Mouse (Mus musculus): ENCODE results near the gene Cpe. TPM values are rescaled to one million over a fixed set of nuclear protein-coding genes. Genes with fewer than 3 reads are reported as not detected.

Gene Cpe
- not detected in 2 replicates for polyA plus RNA-seq (2012)

GRCm38 (mm10) chr8:64692651-64693201 lies at the start of gene Cpe:
Gene Cpe, minus strand, starts transcription at chr8:64693054.
- Histone ChIP-seq H3K4me3 (replicated peaks) (no peak within 1 kb of the TSS), H3K36me3 (ENCODE audit: control insufficient read depth) (no peaks in the 10 kb centered on the region), H3K9me3 (ENCODE audit: control insufficient read depth, low read length) (no peaks in the 10 kb centered on the region), H3K4me1 (ENCODE audit: control insufficient read depth) (no peaks in the 10 kb centered on the region), H3K27me3 (ENCODE audit: control insufficient read depth) (peaks cover 32% of the 10 kb centered on the region)
- TF ChIP-seq TAL1 (IDR thresholded peaks at IDR 0.05; ENCODE audit: low read length) (no peak), GATA1 (IDR thresholded peaks at IDR 0.05; ENCODE audit: low read length) (no peak)

- no peak for TF ChIP-seq TAL1 (IDR thresholded peaks at IDR 0.05; ENCODE audit: low read length)
- TF ChIP-seq GATA1 (IDR thresholded peaks at IDR 0.05; ENCODE audit: low read length), result no peak
- H3K27me3 ChIP-seq (ENCODE audit: control insufficient read depth), result no peaks in the 10 kb centered on the region
- H3K4me1 ChIP-seq (ENCODE audit: control insufficient read depth), result peaks cover 14% of the 10 kb centered on the region
- peak overlapping the region; percentile 38 for H3K4me3 ChIP-seq (replicated peaks)
- H3K9me3 ChIP-seq (ENCODE audit: control insufficient read depth, low read length), result no peaks in the 10 kb centered on the region
- H3K36me3 ChIP-seq (ENCODE audit: control insufficient read depth), result no peaks in the 10 kb centered on the region; the same call in 1 of the 2 replicates
Observed at GRCm38 (mm10) chr8:64740547-64741211, 47.8 kb upstream of the Cpe start.

DNA sequence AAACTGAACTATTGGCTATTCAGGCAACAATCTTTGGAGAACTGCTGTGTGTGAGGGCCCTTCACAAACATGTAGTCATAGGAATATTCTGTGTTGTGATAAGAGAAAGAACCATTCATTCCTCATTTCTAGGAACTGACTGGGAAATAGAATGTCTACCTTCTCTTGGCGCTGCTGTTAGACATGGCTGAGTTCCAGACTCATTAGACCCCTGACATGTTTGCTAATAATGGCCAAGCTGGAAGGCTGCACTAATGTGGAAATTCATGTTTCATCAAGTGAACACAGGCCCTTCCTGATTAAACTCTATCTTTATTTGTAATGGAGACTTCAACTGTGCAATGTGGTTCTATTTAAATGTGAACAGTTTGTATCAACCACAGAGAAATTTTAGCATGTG lies 46.1 kb upstream of the Cpe start:
- no peak for TF ChIP-seq TAL1 (IDR thresholded peaks at IDR 0.05; ENCODE audit: low read length)
- no peak for TF ChIP-seq GATA1 (IDR thresholded peaks at IDR 0.05; ENCODE audit: low read length)
- Histone ChIP-seq H3K27me3 (ENCODE audit: control insufficient read depth) (no peaks in the 10 kb centered on the region), H3K4me3 (replicated peaks) (no peak overlapping the region), H3K9me3 (ENCODE audit: control insufficient read depth, low read length) (no peaks in the 10 kb centered on the region), H3K4me1 (ENCODE audit: control insufficient read depth) (peaks cover 23% of the 10 kb centered on the region), H3K36me3 (ENCODE audit: control insufficient read depth) (no peaks in the 10 kb centered on the region; the same call in 1 of the 2 replicates)

DNA sequence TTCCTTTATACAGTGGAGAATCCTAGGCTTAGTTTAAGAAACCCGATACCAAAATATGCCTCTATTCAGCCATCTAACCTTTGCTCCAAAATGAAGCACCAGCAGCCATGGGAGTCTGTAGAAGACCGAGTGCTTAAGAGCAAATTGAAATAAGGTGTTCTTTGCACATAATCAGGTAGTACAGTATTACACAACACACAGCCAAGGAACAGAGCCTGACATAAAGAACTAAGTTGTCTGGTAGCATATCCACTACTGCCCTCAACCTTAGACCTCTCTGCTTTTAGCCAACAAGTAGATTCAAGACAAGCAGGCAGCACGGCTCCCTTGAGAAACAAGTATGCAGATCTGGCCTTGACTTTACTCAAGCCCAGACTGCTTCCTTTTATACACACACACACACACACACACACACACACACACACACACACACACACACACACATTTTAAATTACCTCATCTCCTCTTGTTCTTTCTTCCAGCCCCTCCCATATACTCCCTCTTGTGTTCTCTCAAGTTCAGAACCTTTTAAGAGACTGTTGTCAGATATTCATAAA lies 44.0 kb upstream of the Cpe start:
- no peaks in the 10 kb centered on the region for H3K9me3 ChIP-seq (ENCODE audit: control insufficient read depth, low read length)
- H3K4me3 ChIP-seq (replicated peaks), result no peak overlapping the region
- H3K36me3 ChIP-seq (ENCODE audit: control insufficient read depth), result no peaks in the 10 kb centered on the region
- peaks cover 39% of the 10 kb centered on the region for H3K4me1 ChIP-seq (ENCODE audit: control insufficient read depth)
- no peaks in the 10 kb centered on the region for H3K27me3 ChIP-seq (ENCODE audit: control insufficient read depth)
- TF ChIP-seq GATA1 (IDR thresholded peaks at IDR 0.05; ENCODE audit: low read length), result no peak

DNA sequence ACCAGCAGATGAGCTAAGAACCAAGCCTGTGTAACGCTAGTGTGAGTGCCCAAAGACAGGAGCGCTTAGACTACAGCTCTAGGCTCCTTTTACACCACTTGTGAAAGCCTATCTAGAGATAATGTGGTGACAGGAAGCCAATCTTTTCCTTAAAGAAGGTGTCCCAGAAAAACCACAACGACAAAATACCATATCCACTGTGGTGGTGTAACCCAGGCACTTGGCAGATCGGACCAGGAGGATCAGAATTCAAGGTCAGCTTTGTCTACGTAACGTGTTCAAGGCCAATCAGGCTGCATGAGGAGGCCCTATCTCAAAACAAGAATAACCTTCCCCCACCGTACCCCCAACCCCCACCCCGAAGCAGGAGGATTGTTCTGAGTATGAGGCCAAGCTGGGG lies 42.3 kb upstream of the Cpe start:
- H3K36me3 ChIP-seq (ENCODE audit: control insufficient read depth), result peaks cover 7% of the 10 kb centered on the region
- H3K4me1 ChIP-seq (ENCODE audit: control insufficient read depth), result peaks cover 31% of the 10 kb centered on the region
- no peak for TF ChIP-seq TAL1 (IDR thresholded peaks at IDR 0.05; ENCODE audit: low read length)
- TF ChIP-seq GATA1 (IDR thresholded peaks at IDR 0.05; ENCODE audit: low read length), result no peak
- H3K4me3 ChIP-seq (replicated peaks), result no peak overlapping the region
- H3K27me3 ChIP-seq (ENCODE audit: control insufficient read depth), result no peaks in the 10 kb centered on the region
- no peaks in the 10 kb centered on the region for H3K9me3 ChIP-seq (ENCODE audit: control insufficient read depth, low read length)

DNA sequence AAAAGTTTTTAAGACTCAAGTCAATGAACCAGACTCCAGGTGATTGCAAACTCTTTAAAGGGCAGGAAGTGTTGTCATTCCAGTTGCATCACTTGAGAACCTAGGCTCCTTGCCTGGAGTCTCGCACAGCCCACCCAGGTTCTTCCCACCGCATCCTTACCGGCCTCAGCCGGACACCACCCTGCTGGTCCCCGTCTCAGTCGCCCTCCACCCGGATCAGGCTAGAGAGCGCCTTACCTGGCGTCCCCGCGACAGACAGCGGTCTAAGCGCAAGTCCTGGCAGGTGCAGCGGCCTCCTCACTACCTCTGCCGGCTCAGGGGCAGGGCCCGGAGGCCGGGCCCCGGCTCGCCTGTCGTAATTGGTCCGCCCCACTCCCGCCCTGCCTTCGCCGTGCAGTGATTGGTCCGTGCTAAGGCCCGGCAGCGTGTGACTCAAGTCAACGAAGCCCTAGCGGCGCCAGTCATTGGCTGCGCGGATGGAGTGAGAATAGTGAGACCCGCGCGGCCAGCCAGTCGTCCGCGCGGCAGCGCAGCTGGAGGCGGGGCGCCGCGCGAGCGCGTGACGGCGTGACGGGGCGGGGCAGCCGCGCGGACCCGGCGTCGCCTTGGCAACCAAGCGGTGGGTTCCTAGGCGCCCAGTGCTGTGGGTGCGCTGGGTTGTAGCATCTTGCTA lies 40.6 kb upstream of the Cpe start, which contains the start of gene Msmo1:
Gene Msmo1 (minus strand): TSS at position 522 of the 673 bp plus-strand sequence.
- H3K4me1 ChIP-seq (ENCODE audit: control insufficient read depth), result peaks cover 26% of the 10 kb centered on the region
- H3K36me3 ChIP-seq (ENCODE audit: control insufficient read depth), result peaks cover 10% of the 10 kb centered on the region
- peak within 1 kb of the TSS; percentile 90 for H3K4me3 ChIP-seq (replicated peaks)
- H3K9me3 ChIP-seq (ENCODE audit: control insufficient read depth, low read length), result no peaks in the 10 kb centered on the region
- TF ChIP-seq GATA1 (IDR thresholded peaks at IDR 0.05; ENCODE audit: low read length), result no peak
- TF ChIP-seq TAL1 (IDR thresholded peaks at IDR 0.05; ENCODE audit: low read length), result no peak
- H3K27me3 ChIP-seq (ENCODE audit: control insufficient read depth), result no peaks in the 10 kb centered on the region

GRCm38 (mm10) chr8:64732596-64732995 lies 39.7 kb upstream of the Cpe start:
- Histone ChIP-seq H3K36me3 (ENCODE audit: control insufficient read depth) (peaks cover 10% of the 10 kb centered on the region), H3K27me3 (ENCODE audit: control insufficient read depth) (no peaks in the 10 kb centered on the region), H3K9me3 (ENCODE audit: control insufficient read depth, low read length) (no peaks in the 10 kb centered on the region), H3K4me1 (ENCODE audit: control insufficient read depth) (peaks cover 26% of the 10 kb centered on the region), H3K4me3 (replicated peaks) (peak overlapping the region; percentile 90)
- no peak for TF ChIP-seq GATA1 (IDR thresholded peaks at IDR 0.05; ENCODE audit: low read length)
- no peak for TF ChIP-seq TAL1 (IDR thresholded peaks at IDR 0.05; ENCODE audit: low read length)

GRCm38 (mm10) chr8:64728156-64728555 lies 35.3 kb upstream of the Cpe start:
- Histone ChIP-seq H3K36me3 (ENCODE audit: control insufficient read depth) (peaks cover 39% of the 10 kb centered on the region), H3K9me3 (ENCODE audit: control insufficient read depth, low read length) (no peaks in the 10 kb centered on the region)
- no peak for TF ChIP-seq TAL1 (IDR thresholded peaks at IDR 0.05; ENCODE audit: low read length)
- TF ChIP-seq GATA1 (IDR thresholded peaks at IDR 0.05; ENCODE audit: low read length), result no peak

DNA sequence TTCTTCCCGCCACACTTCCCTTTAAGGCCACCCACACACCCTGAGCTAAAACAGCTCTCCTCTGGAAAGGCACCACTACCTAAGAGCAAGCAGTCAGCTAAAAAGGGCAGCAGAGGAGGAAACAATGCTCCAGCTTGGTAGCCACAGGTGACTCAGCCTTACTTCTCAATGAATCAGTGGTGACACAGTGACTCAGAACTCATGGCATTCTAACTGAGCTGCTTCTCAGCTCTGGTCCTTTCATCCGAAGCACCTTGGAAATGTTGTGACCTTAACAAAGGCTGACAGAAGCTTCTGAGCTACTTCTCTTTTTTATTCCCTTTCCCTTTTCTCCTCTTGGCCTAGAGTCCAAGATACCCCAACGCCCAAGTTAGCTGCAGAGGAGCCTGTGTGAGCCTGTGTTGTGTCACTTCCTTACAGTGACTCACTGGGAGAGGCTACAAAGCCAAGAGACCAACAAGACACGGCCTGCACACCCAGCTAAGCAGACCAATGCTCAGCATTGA lies 33.4 kb upstream of the Cpe start:
- Histone ChIP-seq H3K4me3 (replicated peaks) (no peak overlapping the region), H3K36me3 (ENCODE audit: control insufficient read depth) (peaks cover 47% of the 10 kb centered on the region)
- TF ChIP-seq GATA1 (IDR thresholded peaks at IDR 0.05; ENCODE audit: low read length) (no peak), TAL1 (IDR thresholded peaks at IDR 0.05; ENCODE audit: low read length) (no peak)

More at GRCm38 (mm10) chr8:64728156-64728555, 35.3 kb upstream of the Cpe start:
- Histone ChIP-seq H3K4me3 (replicated peaks) (no peak overlapping the region), H3K27me3 (ENCODE audit: control insufficient read depth) (no peaks in the 10 kb centered on the region), H3K4me1 (ENCODE audit: control insufficient read depth) (peaks cover 13% of the 10 kb centered on the region)

More for the DNA sequence above, 33.4 kb upstream of the Cpe start:
- no peaks in the 10 kb centered on the region for H3K27me3 ChIP-seq (ENCODE audit: control insufficient read depth)
- no peaks in the 10 kb centered on the region for H3K4me1 ChIP-seq (ENCODE audit: control insufficient read depth)
- no peaks in the 10 kb centered on the region for H3K9me3 ChIP-seq (ENCODE audit: control insufficient read depth, low read length)

Data from erythroblast, embryonic 14.5 days (primary cell).